Mouse (Mus musculus) myocyte (in vitro differentiated cells): ENCODE results near the gene Mpc1. TPM values are rescaled to one million over a fixed set of nuclear protein-coding genes. Genes with fewer than 3 reads are reported as not detected.

Experiments
- H3K27me3 ChIP-seq: one replicate; pipeline ENCODE4 v1.6.1; 2011; ENCODE audit not compliant: control insufficient read depth, insufficient read depth, insufficient read length
- H3K36me3 ChIP-seq: one replicate; pipeline ENCODE4 v1.6.1; 2011; ENCODE audit not compliant: control insufficient read depth, insufficient read depth
- H3K4me2 ChIP-seq: one replicate; pipeline ENCODE4 v1.6.1; 2011; ENCODE audit warnings: low read depth, control low read depth
- H3K4me3 ChIP-seq: one replicate; pipeline ENCODE4 v1.5.1; 2011; ENCODE audit warnings: mild to moderate bottlenecking, control low read depth, moderate library complexity
- H3K79me2 ChIP-seq: one replicate; pipeline ENCODE4 v1.6.1; 2011; ENCODE audit not compliant: control insufficient read depth, insufficient read depth
- H3ac ChIP-seq: one replicate; pipeline ENCODE4 v1.6.1; 2011; ENCODE audit not compliant: control insufficient read depth, insufficient read length
- CEBPB ChIP-seq: IDR thresholded peaks from 2 replicates; pipeline ENCODE4 v1.6.1; 2011; ENCODE audit warnings: mild to moderate bottlenecking, moderate library complexity; ENCODE audit not compliant: poor library complexity, insufficient read depth, severe bottlenecking
- E2F4 ChIP-seq: IDR thresholded peaks from one replicate; pipeline ENCODE4 v1.6.1; 2011; ENCODE audit warnings: mild to moderate bottlenecking, control low read depth, moderate library complexity; ENCODE audit not compliant: insufficient read depth
- MAX ChIP-seq: IDR thresholded peaks from one replicate; pipeline ENCODE4 v1.6.1; 2011; ENCODE audit warnings: low read depth, mild to moderate bottlenecking, control low read depth
- MYOD1 ChIP-seq, 3 experiments: IDR thresholded peaks; one replicate each; pipeline ENCODE4 v1.6.1; 2011; ENCODE audit warnings: control low read depth in 2 of 3, low read depth in 2 of 3, mild to moderate bottlenecking in 2 of 3, moderate library complexity in 1 of 3; ENCODE audit not compliant: insufficient read length in 2 of 3, control insufficient read depth in 1 of 3
- MYOG ChIP-seq, 3 experiments: IDR thresholded peaks; one replicate each; pipeline ENCODE4 v1.6.1; 2011; ENCODE audit warnings: control low read depth in 2 of 3, low read depth in 2 of 3, mild to moderate bottlenecking in 2 of 3; ENCODE audit not compliant: insufficient read length in 2 of 3, control insufficient read depth in 1 of 3, insufficient read depth in 1 of 3
- POLR2A ChIP-seq: IDR thresholded peaks from one replicate; pipeline ENCODE4 v1.6.1; 2011; ENCODE audit warnings: low read depth, mild to moderate bottlenecking, control low read depth, moderate library complexity; ENCODE audit not compliant: insufficient read length
- POLR2AphosphoS2 ChIP-seq: IDR thresholded peaks from one replicate; pipeline ENCODE4 v1.6.1; 2011; ENCODE audit warnings: low read depth, control low read depth; ENCODE audit not compliant: insufficient read length
- REST ChIP-seq: IDR thresholded peaks from one replicate; pipeline ENCODE4 v1.6.1; 2011; ENCODE audit warnings: mild to moderate bottlenecking, control low read depth, moderate library complexity; ENCODE audit not compliant: insufficient read depth, insufficient read length
- SRF ChIP-seq: IDR thresholded peaks from one replicate; pipeline ENCODE4 v1.6.1; 2011; ENCODE audit warnings: low read depth; ENCODE audit not compliant: control insufficient read depth, insufficient read length
- TCF12 ChIP-seq: IDR thresholded peaks from one replicate; pipeline ENCODE4 v1.6.1; 2011; ENCODE audit warnings: mild to moderate bottlenecking, control low read depth; ENCODE audit not compliant: poor library complexity, insufficient read depth, severe bottlenecking
- TCF3 ChIP-seq: IDR thresholded peaks from one replicate; pipeline ENCODE4 v1.6.1; 2011; ENCODE audit warnings: low read depth, control low read depth; ENCODE audit not compliant: insufficient read length
- USF1 ChIP-seq: IDR thresholded peaks from one replicate; pipeline ENCODE4 v1.6.1; 2011; ENCODE audit warnings: low read depth, mild to moderate bottlenecking, control low read depth, moderate library complexity
- polyA plus RNA-seq: library from polyadenylated mRNA; unstranded; fragments of >200 nt; fragmentation: generic; extraction: Trizol; gene quantifications from one replicate; pipeline ENCODE4 v1.2.1, GENCODE M21; 2012; ENCODE audit warnings: missing spikeins

The Mpc1 gene
- polyA plus RNA-seq, 1 experiment = 66.6 TPM

DNA sequence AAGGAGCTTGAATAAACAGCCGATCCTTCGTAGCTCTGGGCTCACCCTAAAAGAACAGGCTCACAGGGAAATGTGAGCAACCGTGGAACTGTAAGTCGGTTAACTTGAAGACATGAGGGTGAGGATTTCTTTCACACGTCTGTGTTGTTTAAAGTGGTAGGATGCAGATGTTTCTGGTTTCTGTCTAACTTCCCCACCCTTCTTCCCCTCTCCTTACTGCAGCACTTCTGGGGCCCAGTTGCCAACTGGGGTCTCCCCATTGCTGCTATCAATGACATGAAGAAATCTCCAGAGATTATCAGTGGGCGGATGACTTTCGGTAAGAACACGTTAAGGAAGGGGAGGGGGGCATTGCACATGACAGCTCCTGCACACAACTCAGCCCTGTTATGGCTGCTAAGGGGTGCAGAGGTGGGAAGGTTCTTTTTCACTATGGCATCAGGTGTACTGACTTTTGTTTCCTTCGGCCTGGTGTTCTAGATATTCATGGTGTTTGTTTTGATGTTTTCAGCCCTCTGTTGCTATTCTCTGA is 13.7 kb downstream of the Mpc1 start:
- TF ChIP-seq POLR2AphosphoS2 = no peak
- H3K4me2 ChIP-seq = no peak overlapping the region
- H3K36me3 ChIP-seq = no peaks in the 10 kb centered on the region
- no peak overlapping the region for H3ac ChIP-seq
- no peaks in the 10 kb centered on the region for H3K27me3 ChIP-seq
- no peak overlapping the region for H3K4me3 ChIP-seq
- H3K79me2 ChIP-seq = no peaks in the 10 kb centered on the region

- Histone ChIP-seq H3ac (no peak overlapping the region), H3K79me2 (no peaks in the 10 kb centered on the region), H3K4me2 (no peak overlapping the region), H3K4me3 (no peak overlapping the region), H3K36me3 (no peaks in the 10 kb centered on the region), H3K27me3 (no peaks in the 10 kb centered on the region)
- TF ChIP-seq REST (no peak), MAX (no peak), CEBPB (no peak), MYOD1 (IDR thresholded peaks at IDR 0.05; ENCODE audit: control insufficient read depth in 1 of 3, insufficient read length in 2 of 3, low read depth in 2 of 3) (no peak), SRF (no peak), TCF12 (no peak), USF1 (no peak), E2F4 (no peak), MYOG (IDR thresholded peaks at IDR 0.05; ENCODE audit: control insufficient read depth in 1 of 3, insufficient read depth in 1 of 3, insufficient read length in 2 of 3, low read depth in 2 of 3) (no peak), TCF3 (no peak), POLR2AphosphoS2 (no peak)
Observed at GRCm38 (mm10) chr17:8297746-8298145, 15.0 kb downstream of the Mpc1 start.

DNA sequence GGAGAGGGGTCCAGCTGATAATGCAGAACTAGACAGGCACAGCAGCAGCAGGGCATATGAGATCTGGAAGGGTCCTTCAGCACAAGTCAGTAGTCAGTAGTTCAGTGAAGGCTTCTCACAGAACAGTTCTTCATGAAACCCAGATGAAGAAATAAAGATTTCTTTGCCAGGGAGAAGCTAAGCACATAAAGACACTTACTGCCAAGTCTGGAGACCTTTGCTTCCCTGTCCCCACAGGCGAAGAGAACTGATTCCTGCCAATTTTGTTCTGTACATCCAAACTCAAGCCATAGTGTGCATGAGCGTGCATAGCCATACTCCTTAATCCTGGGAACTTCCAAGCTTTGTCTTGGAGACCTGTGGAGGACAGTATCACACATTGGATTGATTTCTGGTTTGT is 15.6 kb downstream of the Mpc1 start:
- no peak overlapping the region for H3ac ChIP-seq
- no peaks in the 10 kb centered on the region for H3K36me3 ChIP-seq
- TF ChIP-seq TCF12 = no peak
- TF ChIP-seq CEBPB = no peak
- TF ChIP-seq E2F4 = no peak
- TF ChIP-seq POLR2A = no peak
- no peak for TF ChIP-seq REST
- no peak for TF ChIP-seq POLR2AphosphoS2
- no peak for TF ChIP-seq MYOD1 (IDR thresholded peaks at IDR 0.05; ENCODE audit: control insufficient read depth in 1 of 3, insufficient read length in 2 of 3, low read depth in 2 of 3)
- TF ChIP-seq TCF3 = no peak
- TF ChIP-seq MYOG (IDR thresholded peaks at IDR 0.05; ENCODE audit: control insufficient read depth in 1 of 3, insufficient read depth in 1 of 3, insufficient read length in 2 of 3, low read depth in 2 of 3) = no peak
- TF ChIP-seq MAX = no peak
- TF ChIP-seq SRF = no peak
- TF ChIP-seq USF1 = no peak

GRCm38 (mm10) chr17:8299524-8299923 is 16.8 kb downstream of the Mpc1 start:
- H3K4me2 ChIP-seq = no peak overlapping the region
- H3ac ChIP-seq = no peak overlapping the region
- H3K4me3 ChIP-seq = no peak overlapping the region
- no peak for TF ChIP-seq MAX
- TF ChIP-seq MYOG (IDR thresholded peaks at IDR 0.05; ENCODE audit: control insufficient read depth in 1 of 3, insufficient read depth in 1 of 3, insufficient read length in 2 of 3, low read depth in 2 of 3) = no peak
- no peak for TF ChIP-seq POLR2AphosphoS2
- TF ChIP-seq POLR2A = no peak
- no peak for TF ChIP-seq TCF3
- TF ChIP-seq SRF = no peak
- TF ChIP-seq REST = no peak
- TF ChIP-seq USF1 = no peak
- TF ChIP-seq TCF12 = no peak
- TF ChIP-seq E2F4 = no peak
- TF ChIP-seq CEBPB = no peak
- no peak for TF ChIP-seq MYOD1 (IDR thresholded peaks at IDR 0.05; ENCODE audit: control insufficient read depth in 1 of 3, insufficient read length in 2 of 3, low read depth in 2 of 3)
- no peaks in the 10 kb centered on the region for H3K79me2 ChIP-seq
- H3K36me3 ChIP-seq = no peaks in the 10 kb centered on the region
- no peaks in the 10 kb centered on the region for H3K27me3 ChIP-seq

More for the DNA sequence above, 15.6 kb downstream of the Mpc1 start:
- Histone ChIP-seq H3K79me2 (no peaks in the 10 kb centered on the region), H3K27me3 (no peaks in the 10 kb centered on the region), H3K4me3 (no peak overlapping the region), H3K4me2 (no peak overlapping the region)

DNA sequence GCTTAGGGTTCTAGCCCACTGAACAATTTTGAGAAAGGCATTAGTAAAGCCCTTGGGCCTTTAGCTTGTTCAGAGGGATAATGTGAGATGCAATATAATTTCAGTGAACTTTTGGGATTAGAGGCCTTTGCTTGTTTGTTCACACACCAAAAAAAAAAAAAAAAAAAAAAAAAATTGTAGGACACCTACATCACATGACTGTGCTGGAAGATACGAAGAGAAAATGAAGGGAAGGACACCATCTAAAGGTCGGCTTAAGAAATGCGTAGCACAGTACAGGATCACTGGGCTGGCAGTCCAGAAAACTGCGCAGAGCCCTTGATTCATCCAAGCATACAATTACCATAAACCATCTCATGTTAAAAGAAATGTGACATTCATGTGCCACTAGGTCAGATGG is 18.8 kb downstream of the Mpc1 start:
- H3K4me3 ChIP-seq = no peak overlapping the region
- H3K4me2 ChIP-seq = no peak overlapping the region
- H3K36me3 ChIP-seq = no peaks in the 10 kb centered on the region
- no peak overlapping the region for H3ac ChIP-seq
- no peak for TF ChIP-seq E2F4
- no peak for TF ChIP-seq TCF12
- no peak for TF ChIP-seq POLR2AphosphoS2
- no peak for TF ChIP-seq REST
- no peak for TF ChIP-seq POLR2A
- TF ChIP-seq MAX = no peak
- TF ChIP-seq MYOG (IDR thresholded peaks at IDR 0.05; ENCODE audit: control insufficient read depth in 1 of 3, insufficient read depth in 1 of 3, insufficient read length in 2 of 3, low read depth in 2 of 3) = no peak
- no peak for TF ChIP-seq USF1
- TF ChIP-seq SRF = no peak
- TF ChIP-seq CEBPB = no peak
- TF ChIP-seq MYOD1 (IDR thresholded peaks at IDR 0.05; ENCODE audit: control insufficient read depth in 1 of 3, insufficient read length in 2 of 3, low read depth in 2 of 3) = no peak
- no peak for TF ChIP-seq TCF3
- no peaks in the 10 kb centered on the region for H3K27me3 ChIP-seq
- no peaks in the 10 kb centered on the region for H3K79me2 ChIP-seq
